ENCODE assay signal across 20 mouse cellular contexts in the genomic region with DNA sequence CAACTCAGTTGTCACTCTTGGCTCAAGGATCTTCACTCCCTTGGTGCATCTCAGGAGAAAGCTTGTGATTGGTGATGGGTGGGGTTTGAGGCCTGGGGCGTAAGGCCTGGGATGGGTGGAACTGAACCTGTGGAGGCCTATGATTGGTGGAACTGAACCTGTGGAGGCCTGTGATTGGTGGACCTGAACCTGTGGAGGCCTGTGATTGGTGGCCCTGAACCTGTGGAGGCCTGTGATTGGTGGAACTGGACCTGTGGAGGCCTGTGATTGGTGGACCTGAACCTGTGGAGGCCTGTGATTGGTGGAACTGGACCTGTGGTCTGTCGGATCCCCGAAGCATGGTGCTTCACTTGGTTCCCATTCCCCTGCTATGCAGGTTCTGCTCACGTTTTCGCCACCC. TPM values are rescaled to one million over a fixed set of nuclear protein-coding genes. Genes with fewer than 3 reads are reported as not detected.
"Had no signal": no experiment of that assay in that cellular context is flagged by ENCODE, and none has a peak within 500 bp of the region (broad histone marks: within the 10 kb centered on the region; RNA-seq: fewer than 3 reads in every experiment).

No protein-coding gene starts in this region.

- H3K36me3 ChIP-seq: kidney, embryonic 15.5 days; liver, embryonic 13.5 days; midbrain, embryonic 10.5 days; midbrain, embryonic 13.5 days had no signal

- DNase-seq: kidney, adult 11 months; kidney, adult 8-10 months; kidney, postnatal 10 days; kidney, postnatal 36 days; layer of hippocampus, postnatal 36 days; liver, embryonic 13.5 days; lung, adult 2 months; lung, postnatal 14 days; lung, postnatal 4 days; right cerebral cortex, postnatal 25 days; spleen, adult 18-20 months; thymus, postnatal 25 days had no signal

- H3K4me2 ChIP-seq: kidney, embryonic 15.5 days; liver, embryonic 13.5 days; midbrain, embryonic 13.5 days had no signal

- H3K4me1 ChIP-seq: liver, embryonic 13.5 days had no signal

- H3K27ac ChIP-seq: kidney, embryonic 15.5 days; left cerebral cortex, adult 2 months; liver, embryonic 13.5 days; midbrain, embryonic 10.5 days; midbrain, embryonic 13.5 days had no signal

- H3K9ac ChIP-seq: kidney, embryonic 15.5 days; liver, embryonic 13.5 days; midbrain, embryonic 13.5 days had no signal

- H3K9me3 ChIP-seq: kidney, embryonic 15.5 days; midbrain, embryonic 13.5 days had no signal

- H3K4me3 ChIP-seq: kidney, embryonic 15.5 days; left cerebral cortex, adult 2 months; liver, embryonic 13.5 days; midbrain, embryonic 10.5 days; midbrain, embryonic 13.5 days; myocyte had no signal

- ATAC-seq: midbrain, embryonic 13.5 days; midbrain, embryonic 16.5 days had no signal

RNA-seq across cellular contexts. Expression of a gene that starts 7.4 kb away (rescaled TPM):
- total RNA-seq: megakaryocyte progenitor cell, adult 5-6 weeks; monocyte, adult 5-6 weeks had no signal
